Mouse (Mus musculus) Muller cell, postnatal 12 days (primary cell): ENCODE data around the gene Btbd19.

ENCODE experiments used
- DNase-seq: peaks from one replicate; pipeline ENCODE4 v3.0.0-alpha.2; 2015; ENCODE audit errors: inconsistent ontology term

Gene Btbd19

DNA sequence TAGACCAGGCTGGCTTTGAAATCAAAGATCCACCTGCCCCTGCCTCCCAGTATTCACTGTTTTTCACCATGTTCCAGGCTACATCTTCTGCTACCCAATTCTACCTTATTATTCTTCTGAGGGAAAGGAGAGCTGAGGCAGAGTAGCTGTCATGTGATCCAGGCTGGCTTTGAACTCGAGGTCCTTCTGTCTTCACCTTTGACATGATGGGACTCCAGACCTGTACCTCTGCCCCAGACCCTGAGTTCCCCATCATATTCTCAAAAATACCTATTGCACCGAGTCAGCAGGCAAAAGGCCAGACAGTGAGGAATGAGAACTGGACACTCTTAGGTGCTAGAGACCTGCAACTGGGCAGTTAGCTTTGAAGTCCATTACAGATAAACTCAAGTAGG is 9.1 kb upstream of the Btbd19 start:
- no peak for DNase-seq

DNA sequence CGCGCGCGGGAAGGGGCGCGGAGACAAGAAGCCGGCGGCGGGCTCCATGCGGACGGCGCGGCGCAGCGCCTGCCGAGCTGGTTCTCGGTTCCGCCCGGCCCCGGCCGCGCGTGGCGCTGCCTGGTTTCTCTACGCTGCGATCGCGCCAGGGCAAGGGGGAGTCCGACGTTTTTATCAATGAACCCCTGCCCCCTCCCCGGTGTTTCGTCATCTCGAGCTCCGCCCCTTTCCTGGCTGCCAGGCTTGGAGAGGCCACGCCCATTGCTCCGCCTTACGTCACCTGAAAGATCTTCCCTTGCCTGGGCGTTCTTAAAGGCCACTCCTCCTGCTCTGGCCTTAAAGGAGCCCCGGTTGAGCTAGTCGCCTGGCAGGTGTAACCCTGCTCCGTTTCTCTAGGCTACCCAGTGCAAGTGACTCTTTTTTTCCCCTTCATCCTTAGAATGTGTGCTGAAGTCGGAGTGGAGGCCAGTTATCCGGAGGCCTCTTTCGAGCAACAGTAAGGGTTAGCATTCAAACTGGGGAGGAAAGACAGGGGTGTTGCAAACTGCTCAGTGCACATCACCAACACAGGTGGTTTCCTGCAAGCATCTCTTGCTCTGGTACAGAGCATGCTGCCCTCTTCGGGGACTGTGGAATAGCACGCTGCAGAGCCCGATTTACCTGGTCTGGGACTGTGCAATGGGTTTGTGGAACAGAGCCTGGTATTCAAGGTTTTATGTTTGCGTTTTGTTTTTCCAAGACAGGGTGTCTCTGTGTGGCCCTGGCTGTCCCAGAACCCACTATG is 8.5 kb upstream of the Btbd19 start, which contains the start of gene Plk3:
Gene Plk3, minus strand, starts transcription at position 147 of the 784 bp plus-strand sequence.
- peak; percentile 97 for DNase-seq

GRCm38 (mm10) chr4:117133366-117133796 is 7.9 kb upstream of the Btbd19 start:
- peak; percentile 35 for DNase-seq

DNA sequence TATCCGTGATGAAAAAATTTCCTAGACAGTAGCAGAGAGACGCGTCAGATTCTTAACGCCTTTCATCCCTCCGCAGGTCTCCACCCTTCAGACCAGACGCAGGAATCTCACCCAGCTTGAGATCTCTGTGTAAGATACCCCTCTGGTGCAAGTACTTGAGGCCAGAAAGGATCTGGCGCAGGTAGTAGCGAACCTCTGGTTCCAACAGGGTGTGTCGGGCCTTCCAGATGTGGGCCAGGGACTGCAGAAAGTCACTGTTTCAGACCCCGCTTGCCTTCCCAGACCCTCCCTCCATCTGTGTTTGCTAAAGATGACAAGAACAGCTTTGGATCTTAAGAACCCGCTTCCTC is 7.2 kb upstream of the Btbd19 start:
- DNase-seq = no peak

- DNase-seq = peak; percentile 76
These were observed 6.6 kb upstream of the Btbd19 start for GRCm38 (mm10) chr4:117131890-117132793.

DNA sequence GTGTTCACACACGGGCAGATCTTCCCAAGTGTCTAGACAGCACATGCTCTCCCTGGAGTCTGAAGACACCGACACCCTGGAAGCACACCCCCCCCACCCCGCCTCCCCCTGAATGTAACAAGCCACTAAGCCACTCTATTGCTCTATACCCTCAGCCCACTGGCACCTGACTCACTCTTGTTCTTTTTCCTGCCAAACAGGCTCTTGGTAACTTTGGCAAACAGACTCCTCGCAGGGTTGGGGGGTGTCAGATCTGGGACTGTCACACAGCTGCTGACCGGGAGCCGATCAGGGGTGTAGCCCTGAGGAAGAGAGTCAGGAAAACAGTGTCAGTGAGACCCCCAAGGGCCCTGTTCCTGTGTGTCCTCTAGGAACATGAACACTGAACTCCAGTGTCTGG is 5.7 kb upstream of the Btbd19 start:
- DNase-seq = peak; percentile 36

- DNase-seq = peak; percentile 60
These were observed 5.3 kb upstream of the Btbd19 start for GRCm38 (mm10) chr4:117130790-117131189.

- no peak for DNase-seq
These were observed 2.6 kb upstream of the Btbd19 start for GRCm38 (mm10) chr4:117127991-117128686.

DNA sequence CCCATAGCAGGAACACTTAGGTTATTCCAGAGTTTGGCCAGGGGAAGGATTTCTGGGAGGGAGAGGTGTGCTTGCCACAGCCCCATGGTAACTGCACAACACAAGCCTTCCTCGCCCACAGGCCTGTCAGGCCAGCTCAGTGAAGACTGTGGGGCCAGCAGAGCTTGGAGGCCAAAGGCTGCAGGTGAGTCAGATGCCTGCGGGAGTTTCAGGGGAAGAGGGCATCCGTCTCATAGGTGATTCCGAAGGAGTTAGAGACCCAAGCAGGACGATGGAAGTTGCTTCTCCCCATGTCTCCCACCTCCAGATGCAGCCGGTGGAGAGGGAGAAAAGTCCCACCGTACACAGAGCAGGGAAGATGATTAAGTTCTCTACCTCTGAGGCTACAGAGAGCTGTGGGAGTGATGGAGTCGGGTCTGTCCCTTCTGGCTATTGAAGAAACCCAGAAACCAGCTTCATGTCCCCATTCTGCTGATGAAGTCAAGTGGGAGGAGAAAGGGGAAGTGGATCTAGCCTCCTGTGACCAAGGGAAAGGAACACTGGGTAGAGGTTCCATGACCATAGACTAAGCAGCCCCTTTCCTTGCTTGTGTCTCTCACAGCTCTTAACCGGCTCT is 1.3 kb upstream of the Btbd19 start, which contains the start of gene Tctex1d4:
Gene Tctex1d4, plus strand, starts transcription at position 120 of the 616 bp plus-strand sequence.
- no peak for DNase-seq

DNA sequence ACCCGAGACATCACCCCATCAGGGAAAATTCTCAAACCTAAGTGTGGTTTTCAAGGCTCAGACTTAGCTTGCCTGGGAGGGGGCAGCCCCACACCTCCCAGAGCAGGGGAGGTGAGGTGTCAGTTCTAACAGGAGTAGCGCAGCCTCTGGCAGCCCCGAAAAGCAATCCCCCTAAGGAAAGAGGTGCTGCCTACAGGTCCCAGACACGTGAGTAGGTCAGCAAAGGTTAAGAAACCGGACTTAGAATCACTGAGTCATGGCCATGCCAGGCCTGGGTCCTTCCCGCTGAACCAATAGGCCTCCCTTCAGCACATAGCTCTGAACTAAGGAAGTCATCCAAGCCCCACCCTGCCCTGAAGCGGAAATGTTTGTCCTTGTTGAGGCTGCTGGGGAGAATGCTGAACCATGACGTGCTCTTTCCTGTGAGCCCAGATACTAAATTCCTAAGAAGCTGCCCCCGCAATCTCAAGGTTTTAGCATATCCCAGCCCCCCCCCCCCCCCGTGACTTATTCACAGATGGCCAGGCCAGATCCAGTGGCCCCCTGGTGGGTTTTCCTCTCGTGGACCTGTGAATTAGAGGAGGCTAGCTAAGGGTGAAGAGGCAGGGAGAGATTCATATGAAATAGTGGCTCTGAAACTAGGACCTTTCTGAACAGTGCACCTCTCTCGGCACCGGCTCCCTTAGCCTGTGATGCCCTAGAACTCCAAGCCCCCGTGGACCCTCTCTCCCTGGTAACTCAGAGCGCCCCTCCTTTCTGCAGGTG is 567 bp upstream of the Btbd19 start:
- peak; percentile 58 for DNase-seq

GRCm38 (mm10) chr4:117124518-117125347 is 792 bp downstream of the Btbd19 start:
- DNase-seq = no peak

DNA sequence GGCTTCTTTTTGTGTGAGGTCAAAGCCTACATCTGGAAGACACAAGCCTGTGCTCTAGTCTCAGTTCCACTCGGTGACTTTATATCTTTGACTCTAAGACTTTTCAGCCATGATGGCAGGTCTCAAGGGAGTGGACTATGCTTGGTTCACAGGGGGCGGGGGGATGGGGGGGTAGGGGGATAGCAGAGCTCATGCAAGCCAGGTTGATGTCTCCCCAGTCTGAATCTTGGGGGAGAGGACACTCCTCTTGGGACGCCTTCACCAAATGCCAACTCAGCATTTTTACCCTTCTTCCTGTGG is 1.4 kb downstream of the Btbd19 start:
- DNase-seq = no peak

- DNase-seq = no peak
These were observed 1.8 kb downstream of the Btbd19 start for GRCm38 (mm10) chr4:117123546-117124217.

GRCm38 (mm10) chr4:117122209-117122608 is 3.3 kb downstream of the Btbd19 start:
- DNase-seq = no peak

GRCm38 (mm10) chr4:117120445-117121414 is 4.8 kb downstream of the Btbd19 start:
- DNase-seq = peak; percentile 97

GRCm38 (mm10) chr4:117120052-117120444 is 5.5 kb downstream of the Btbd19 start:
- DNase-seq = no peak

DNA sequence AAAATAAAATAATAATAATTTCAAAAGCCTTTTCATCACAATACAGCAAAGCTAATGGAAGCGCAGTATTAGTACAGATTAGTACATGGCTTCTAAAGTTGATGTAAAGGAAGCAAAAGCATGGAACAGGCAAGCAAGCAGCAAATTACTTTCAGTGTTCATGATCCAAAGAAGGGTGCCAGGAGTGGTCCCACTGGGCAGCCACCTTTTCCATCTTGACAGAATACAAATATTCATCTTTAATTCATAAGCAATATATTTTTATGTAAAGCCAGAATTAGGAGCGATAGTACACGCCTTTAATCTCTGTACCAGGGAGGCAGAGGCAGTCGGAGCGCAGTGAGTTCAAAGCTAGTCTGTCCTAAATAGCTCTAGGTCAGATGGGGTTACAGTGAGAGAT is 5.9 kb downstream of the Btbd19 start:
- no peak for DNase-seq

DNA sequence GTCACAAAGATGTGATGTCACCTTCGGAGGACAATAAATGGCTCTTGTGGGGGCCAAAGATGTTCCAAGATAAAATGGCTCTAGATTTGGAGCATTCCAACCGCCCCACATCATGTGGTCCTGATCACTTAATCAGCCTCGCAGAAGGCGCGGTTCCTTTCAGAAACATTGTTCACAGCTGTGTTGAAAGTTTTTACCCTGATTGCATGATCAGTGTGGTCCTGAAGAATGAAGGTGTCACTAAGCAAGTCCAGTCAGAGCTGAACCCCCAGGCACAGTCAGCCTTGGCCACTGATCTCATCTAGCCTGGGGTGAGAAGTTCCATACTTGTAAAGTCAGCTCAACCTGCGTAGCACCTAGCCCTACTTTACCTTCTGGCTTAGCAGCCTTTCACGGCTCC is 7.6 kb downstream of the Btbd19 start:
- DNase-seq = no peak
